Mouse (Mus musculus) right cerebral cortex, postnatal 4 days (tissue): ENCODE data around the gene Tmem130.
A peak's percentile ranks its signal among the peaks of the same experiment; 100 is the strongest.
"Not testable (repeated sequence)": the region's sequence is repeated elsewhere in the genome, so short reads cannot be mapped to it uniquely, and the experiment has no call there.

Experiments
- DNase-seq: peaks from one replicate; pipeline ENCODE4 v3.0.0-alpha.2; 2022

Gene Tmem130

GRCm38 (mm10) chr5:144761161-144761868, at the start of gene Tmem130:
Tmem130 (minus strand) TSS chr5:144761818.
- peak; percentile 79 for DNase-seq

- DNase-seq, result no peak
These were observed 45.3 kb upstream of the Tmem130 start for GRCm38 (mm10) chr5:144806931-144807330.

- DNase-seq, result no peak
These were observed 42.6 kb upstream of the Tmem130 start for GRCm38 (mm10) chr5:144804181-144804580.

GRCm38 (mm10) chr5:144803066-144803465, 41.4 kb upstream of the Tmem130 start:
- no peak for DNase-seq

GRCm38 (mm10) chr5:144797116-144797515, 35.5 kb upstream of the Tmem130 start:
- DNase-seq, result no peak

GRCm38 (mm10) chr5:144794687-144795086, 33.1 kb upstream of the Tmem130 start:
- peak; percentile 16 for DNase-seq

GRCm38 (mm10) chr5:144793374-144793773, 31.8 kb upstream of the Tmem130 start:
- no peak for DNase-seq

GRCm38 (mm10) chr5:144786464-144786863, 24.8 kb upstream of the Tmem130 start:
- DNase-seq, result no peak

- DNase-seq, result no peak
These were observed 19.0 kb upstream of the Tmem130 start for GRCm38 (mm10) chr5:144780654-144781053.

- no peak for DNase-seq
These were observed 11.6 kb upstream of the Tmem130 start for GRCm38 (mm10) chr5:144773231-144773630.

GRCm38 (mm10) chr5:144769067-144769482, 7.5 kb upstream of the Tmem130 start:
- DNase-seq, result no peak

GRCm38 (mm10) chr5:144767911-144768841, 6.6 kb upstream of the Tmem130 start:
- peak; percentile 88 for DNase-seq

GRCm38 (mm10) chr5:144767106-144767798, 5.6 kb upstream of the Tmem130 start, which contains the start of gene Trrap:
Trrap (plus strand) TSS chr5:144767732.
- not testable (repeated sequence) for DNase-seq

- no peak for DNase-seq
These were observed 5.0 kb upstream of the Tmem130 start for GRCm38 (mm10) chr5:144766646-144767045.

- no peak for DNase-seq
These were observed 4.4 kb upstream of the Tmem130 start for GRCm38 (mm10) chr5:144766026-144766425.

GRCm38 (mm10) chr5:144758422-144758821, 3.2 kb downstream of the Tmem130 start:
- no peak for DNase-seq

- no peak for DNase-seq
These were observed 4.2 kb downstream of the Tmem130 start for GRCm38 (mm10) chr5:144757402-144757801.

GRCm38 (mm10) chr5:144755191-144755590, 6.4 kb downstream of the Tmem130 start:
- DNase-seq, result no peak

GRCm38 (mm10) chr5:144753041-144753440, 8.6 kb downstream of the Tmem130 start:
- peak; percentile 48 for DNase-seq

GRCm38 (mm10) chr5:144752432-144752831, 9.2 kb downstream of the Tmem130 start:
- no peak for DNase-seq

- DNase-seq, result no peak
These were observed 24.5 kb downstream of the Tmem130 start for GRCm38 (mm10) chr5:144737101-144737500.

GRCm38 (mm10) chr5:144734949-144735348, 26.7 kb downstream of the Tmem130 start:
- DNase-seq, result peak; percentile 86

GRCm38 (mm10) chr5:144733953-144734352, 27.7 kb downstream of the Tmem130 start:
- DNase-seq, result peak; percentile 88
